Mouse (Mus musculus) right cerebral cortex, postnatal 36 days (tissue): Measurements from ENCODE around the gene Nceh1.

Source experiments
- DNase-seq, 2 experiments: peaks; one replicate each; pipeline ENCODE4 v3.0.0; 2022; ENCODE audit warnings: low spot score in 2 of 2, mixed read lengths in 1 of 2

The Nceh1 gene

DNA sequence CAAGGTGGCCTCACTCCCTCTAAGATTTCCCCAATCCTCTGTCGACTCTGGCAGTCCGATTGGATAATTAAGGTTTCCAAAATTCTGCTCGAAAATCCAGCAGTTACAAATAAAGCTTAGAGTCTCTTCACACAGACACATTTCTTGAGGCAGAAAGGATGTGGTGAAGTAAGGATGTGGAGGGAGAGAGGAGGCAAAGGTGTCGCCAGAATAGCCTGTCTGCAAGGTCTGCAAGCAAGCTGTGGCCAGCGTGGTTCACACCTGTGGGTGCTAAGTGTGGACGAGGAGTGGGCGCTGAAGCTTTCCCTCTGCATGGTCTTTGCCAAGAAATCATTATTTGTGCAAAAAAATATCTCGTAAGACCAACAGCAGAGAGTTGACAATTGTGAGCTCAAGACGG, 139.8 kb downstream of the Nceh1 start:
- DNase-seq = no peak

DNA sequence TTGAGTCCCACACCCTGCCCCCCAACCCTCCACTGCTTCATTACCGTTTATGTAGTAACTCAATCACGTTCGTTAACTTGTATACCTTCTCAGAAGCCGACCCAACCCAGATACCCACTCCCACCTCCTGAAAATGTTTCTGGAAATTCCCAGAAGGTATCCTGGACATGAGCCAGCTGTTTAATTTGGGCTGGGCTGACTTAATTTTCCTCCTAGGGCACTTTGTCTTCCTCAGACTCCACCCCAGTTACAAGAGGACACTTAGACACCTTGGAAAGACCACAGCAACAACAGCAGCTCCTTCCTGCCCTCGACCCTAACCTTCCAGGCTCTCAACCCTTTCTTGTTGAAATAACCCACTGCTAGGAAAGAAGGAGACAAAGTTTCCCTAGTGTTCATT, 140.8 kb downstream of the Nceh1 start:
- no peak for DNase-seq

DNA sequence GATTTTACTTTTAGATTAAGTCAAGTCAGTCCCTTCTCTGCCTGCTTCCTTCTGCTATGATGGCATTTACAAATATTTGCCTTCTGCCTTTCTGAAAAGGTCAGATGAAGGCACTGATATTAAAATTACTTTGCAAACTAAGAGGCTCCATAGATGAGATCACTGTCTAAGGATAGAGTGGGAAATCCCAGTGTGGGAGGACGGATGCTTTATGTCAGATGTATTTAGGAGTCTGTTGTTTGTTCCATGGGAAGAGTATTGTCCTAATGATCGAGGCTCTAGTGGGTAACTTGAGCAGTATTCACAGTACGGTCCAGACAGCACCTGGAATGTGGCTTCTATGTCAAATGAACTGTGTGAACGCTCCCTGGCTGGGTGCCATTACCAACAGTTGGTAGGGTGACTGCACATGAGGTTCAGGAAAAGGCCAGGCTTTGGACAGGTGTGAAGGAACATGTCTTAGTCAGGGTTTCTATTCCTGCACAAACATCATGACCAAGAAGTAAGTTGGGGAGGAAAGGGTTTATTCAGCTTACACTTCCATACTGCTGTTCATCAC, 143.9 kb downstream of the Nceh1 start:
- no peak for DNase-seq

DNA sequence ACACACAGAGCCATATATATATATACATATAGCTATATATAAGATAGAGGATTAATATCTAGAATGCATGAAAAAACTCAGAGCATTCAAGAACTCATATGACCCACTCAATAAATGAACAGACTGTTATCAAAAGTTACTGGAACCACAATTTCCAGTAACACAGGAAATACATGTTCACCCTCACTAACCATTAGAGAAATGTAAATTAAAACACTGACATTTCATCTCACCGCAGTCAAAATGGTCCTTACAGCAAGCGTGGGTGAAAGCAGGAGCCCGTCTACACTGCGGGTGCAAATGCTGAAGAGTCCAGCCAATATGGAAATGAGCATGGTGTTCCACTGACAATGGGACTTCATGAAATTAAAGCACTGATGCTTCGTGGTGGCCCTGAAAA, 147.9 kb downstream of the Nceh1 start:
- no peak for DNase-seq
